Mouse (Mus musculus): ENCODE measurements at regions not wholly inside any gene's neighbourhood (a gene's known extent, or its start where the extent isn't known, plus 50 kb on each side); places are given as distances from the start of the nearest gene placed in this dataset.

- TF ChIP-seq CTCF (IDR thresholded peaks at IDR 0.05; ENCODE audit: control insufficient read depth, insufficient read depth, insufficient replicate concordance, low read depth, low read length) = no peak
- TF ChIP-seq POLR2A (IDR thresholded peaks at IDR 0.05; ENCODE audit: control insufficient read depth, low read depth, low read length) = no peak
These were observed 558.8 kb downstream of the Tbc1d22a start for GRCm38 (mm10) chr15:86773041-86773440.

Data from testis, adult 2 months (tissue).